Mouse (Mus musculus): ENCODE data around the gene Eya3. TPM values are rescaled to one million over a fixed set of nuclear protein-coding genes. Genes with fewer than 3 reads are reported as not detected.

Eya3 gene
- total RNA-seq, 1 experiment from 2014 or later, result 8.7 TPM

- ATAC-seq (replicated peaks; ENCODE audit: insufficient number of reproducible peaks, low FRiP score, low TSS enrichment, poor library complexity, severe bottlenecking), result no peak
These were observed 2.8 kb upstream of the Eya3 start for GRCm38 (mm10) chr4:132635971-132636370.

GRCm38 (mm10) chr4:132636554-132636953 lies 2.2 kb upstream of the Eya3 start:
- 0 out of 2 replicates have a peak, but pooled peaks have one; percentile 23 for ATAC-seq (replicated peaks; ENCODE audit: insufficient number of reproducible peaks, low FRiP score, low TSS enrichment, poor library complexity, severe bottlenecking)

- ATAC-seq (replicated peaks; ENCODE audit: insufficient number of reproducible peaks, low FRiP score, low TSS enrichment, poor library complexity, severe bottlenecking), result peak; percentile 32
These were observed 465 bp downstream of the Eya3 start for GRCm38 (mm10) chr4:132639191-132639713.

- ATAC-seq (replicated peaks; ENCODE audit: insufficient number of reproducible peaks, low FRiP score, low TSS enrichment, poor library complexity, severe bottlenecking), result no peak
These were observed 8.7 kb downstream of the Eya3 start for GRCm38 (mm10) chr4:132647439-132647838.

GRCm38 (mm10) chr4:132649271-132649999 lies 10.6 kb downstream of the Eya3 start:
- no peak for ATAC-seq (replicated peaks; ENCODE audit: insufficient number of reproducible peaks, low FRiP score, low TSS enrichment, poor library complexity, severe bottlenecking)

- no peak for ATAC-seq (replicated peaks; ENCODE audit: insufficient number of reproducible peaks, low FRiP score, low TSS enrichment, poor library complexity, severe bottlenecking)
These were observed 14.1 kb downstream of the Eya3 start for GRCm38 (mm10) chr4:132652842-132653241.

- no peak for ATAC-seq (replicated peaks; ENCODE audit: insufficient number of reproducible peaks, low FRiP score, low TSS enrichment, poor library complexity, severe bottlenecking)
These were observed 15.0 kb downstream of the Eya3 start for GRCm38 (mm10) chr4:132653799-132654198.

- ATAC-seq (replicated peaks; ENCODE audit: insufficient number of reproducible peaks, low FRiP score, low TSS enrichment, poor library complexity, severe bottlenecking), result no peak
These were observed 16.5 kb downstream of the Eya3 start for GRCm38 (mm10) chr4:132655290-132655689.

- no peak for ATAC-seq (replicated peaks; ENCODE audit: insufficient number of reproducible peaks, low FRiP score, low TSS enrichment, poor library complexity, severe bottlenecking)
These were observed 20.3 kb downstream of the Eya3 start for GRCm38 (mm10) chr4:132659106-132659505.

GRCm38 (mm10) chr4:132672697-132673096 lies 33.9 kb downstream of the Eya3 start:
- no peak for ATAC-seq (replicated peaks; ENCODE audit: insufficient number of reproducible peaks, low FRiP score, low TSS enrichment, poor library complexity, severe bottlenecking)

GRCm38 (mm10) chr4:132676771-132677539 lies 38.2 kb downstream of the Eya3 start:
- ATAC-seq (replicated peaks; ENCODE audit: insufficient number of reproducible peaks, low FRiP score, low TSS enrichment, poor library complexity, severe bottlenecking), result no peak

GRCm38 (mm10) chr4:132689634-132690033 lies 50.8 kb downstream of the Eya3 start:
- no peak for ATAC-seq (replicated peaks; ENCODE audit: insufficient number of reproducible peaks, low FRiP score, low TSS enrichment, poor library complexity, severe bottlenecking)

- ATAC-seq (replicated peaks; ENCODE audit: insufficient number of reproducible peaks, low FRiP score, low TSS enrichment, poor library complexity, severe bottlenecking), result no peak
These were observed 54.6 kb downstream of the Eya3 start for GRCm38 (mm10) chr4:132693366-132693765.

- ATAC-seq (replicated peaks; ENCODE audit: insufficient number of reproducible peaks, low FRiP score, low TSS enrichment, poor library complexity, severe bottlenecking), result no peak
These were observed 63.3 kb downstream of the Eya3 start for GRCm38 (mm10) chr4:132702076-132702475.

- no peak for ATAC-seq (replicated peaks; ENCODE audit: insufficient number of reproducible peaks, low FRiP score, low TSS enrichment, poor library complexity, severe bottlenecking)
These were observed 68.1 kb downstream of the Eya3 start for GRCm38 (mm10) chr4:132706885-132707284.

- ATAC-seq (replicated peaks; ENCODE audit: insufficient number of reproducible peaks, low FRiP score, low TSS enrichment, poor library complexity, severe bottlenecking), result no peak
These were observed 74.4 kb downstream of the Eya3 start for GRCm38 (mm10) chr4:132713181-132713580.

- ATAC-seq (replicated peaks; ENCODE audit: insufficient number of reproducible peaks, low FRiP score, low TSS enrichment, poor library complexity, severe bottlenecking), result no peak
These were observed 79.5 kb downstream of the Eya3 start for GRCm38 (mm10) chr4:132718251-132718650.

GRCm38 (mm10) chr4:132728233-132728632 lies 89.4 kb downstream of the Eya3 start:
- no peak for ATAC-seq (replicated peaks; ENCODE audit: insufficient number of reproducible peaks, low FRiP score, low TSS enrichment, poor library complexity, severe bottlenecking)

GRCm38 (mm10) chr4:132731616-132732015 lies 92.8 kb downstream of the Eya3 start:
- no peak for ATAC-seq (replicated peaks; ENCODE audit: insufficient number of reproducible peaks, low FRiP score, low TSS enrichment, poor library complexity, severe bottlenecking)
